Mouse (Mus musculus) hindbrain, embryonic 15.5 days (tissue): ENCODE data around the gene Olfr1132. TPM values are rescaled to one million over a fixed set of nuclear protein-coding genes. Genes with fewer than 3 reads are reported as not detected.
"Not testable (repeated sequence)": the region's sequence is repeated elsewhere in the genome, so short reads cannot be mapped to it uniquely, and the experiment has no call there.

ENCODE experiments used
- ATAC-seq: fragments of 200-750 bp; cut with Nextera tagmentation; 2 replicates; pipeline ENCODE4 v1.8.0; 2017; ENCODE audit warnings: low read depth, moderate number of reproducible peaks, moderate TSS enrichment; ENCODE audit not compliant: low FRiP score
- H3K27ac ChIP-seq: fragments of 300-500 bp; sonication (generic); replicated peaks from 2 replicates; pipeline ENCODE4 v1.5.1; 2015; ENCODE audit warnings: mild to moderate bottlenecking, inconsistent platforms
- H3K27me3 ChIP-seq: fragments of 300-500 bp; sonication (generic); 2 replicates; pipeline ENCODE4 v1.6.1; 2015; ENCODE audit warnings: control low read depth, inconsistent platforms
- H3K36me3 ChIP-seq: fragments of 300-500 bp; sonication (generic); 2 replicates; pipeline ENCODE4 v1.6.1; 2015; ENCODE audit warnings: control low read depth, inconsistent platforms
- H3K4me1 ChIP-seq: fragments of 300-500 bp; sonication (generic); replicated peaks from 2 replicates; pipeline ENCODE4 v1.6.1; 2015; ENCODE audit warnings: control low read depth, inconsistent platforms
- H3K4me2 ChIP-seq: fragments of 300-500 bp; sonication (generic); 2 replicates; pipeline ENCODE4 v1.6.1; 2015; ENCODE audit warnings: moderate library complexity, mild to moderate bottlenecking, inconsistent platforms
- H3K4me3 ChIP-seq: fragments of 300-500 bp; sonication (generic); 2 replicates; pipeline ENCODE4 v1.5.1; 2015; ENCODE audit warnings: mild to moderate bottlenecking, inconsistent platforms
- H3K9ac ChIP-seq: fragments of 300-500 bp; sonication (generic); 2 replicates; pipeline ENCODE4 v1.6.1; 2015; ENCODE audit warnings: inconsistent platforms
- H3K9me3 ChIP-seq: fragments of 300-500 bp; sonication (generic); 2 replicates; pipeline ENCODE4 v1.6.1; 2016; ENCODE audit warnings: control low read depth, inconsistent platforms
- WGBS: fragments of 180-500 bp; shearing (Covaris S2); methylation state at CpG from one replicate; pipeline ENCODE4 v1.1.7; 2015; 5-methylcytosine and 5-hydroxymethylcytosine counted together
- polyA plus RNA-seq: library from polyadenylated mRNA; unstranded; fragments of >200 nt; fragmentation: Nextera tagmentation; extraction: Ambion mirVana; gene quantifications from 2 replicates; pipeline ENCODE4 v1.2.1, GENCODE M21; 2015

Olfr1132 gene
- polyA plus RNA-seq = not detected in 2 replicates

DNA sequence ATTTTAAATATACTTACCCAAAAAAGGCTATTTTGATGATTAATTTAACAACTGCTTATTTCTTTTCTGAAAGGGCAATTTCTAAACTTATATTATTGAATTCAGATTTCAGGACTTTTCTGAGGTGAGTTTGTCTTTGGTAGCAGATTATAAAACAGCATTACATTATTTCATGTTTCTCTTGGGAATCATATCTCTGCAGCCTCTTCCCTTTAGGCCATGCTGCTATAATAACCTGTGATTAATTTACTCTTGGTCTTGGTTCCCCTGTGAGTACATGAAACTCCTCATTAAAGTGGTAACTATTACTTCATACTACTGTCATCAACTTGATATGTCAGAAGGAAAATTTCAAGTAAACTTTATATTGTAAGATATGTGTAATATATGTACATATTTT lies at the start of gene Olfr1132:
TSS of gene Olfr1132 (minus strand) at position 101 of the 400 bp plus-strand sequence.
- H3K4me3 ChIP-seq = no peak within 1 kb of the TSS
- no peak within 1 kb of the TSS for H3K27ac ChIP-seq
- H3K36me3 ChIP-seq = no peaks in the 10 kb centered on the region
- no peaks in the 10 kb centered on the region for H3K4me1 ChIP-seq
- ATAC-seq = no peak
- no peak within 1 kb of the TSS for H3K4me2 ChIP-seq
- no peak within 1 kb of the TSS for H3K9ac ChIP-seq
- H3K27me3 ChIP-seq = no peaks in the 10 kb centered on the region
- no peaks in the 10 kb centered on the region for H3K9me3 ChIP-seq

DNA sequence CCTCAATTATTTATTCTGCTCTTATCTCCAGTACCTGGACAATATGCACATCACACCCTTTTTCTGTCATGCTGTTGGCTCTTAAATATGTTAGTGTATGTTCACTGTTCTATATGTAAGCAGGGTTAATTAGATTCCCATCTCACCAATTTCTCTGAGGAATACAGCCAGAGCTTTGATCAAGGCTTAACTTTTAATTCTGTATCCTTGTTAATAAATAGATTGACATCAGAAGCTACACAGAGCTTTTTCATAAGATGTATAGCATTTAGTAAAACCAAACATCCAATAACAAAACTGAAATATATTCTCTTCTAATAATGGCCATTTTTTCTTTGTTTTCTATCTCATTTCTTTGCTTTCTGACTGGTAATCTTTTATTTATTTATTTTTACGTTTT lies 36.2 kb upstream of the Olfr1132 start, which contains the start of gene Olfr1135:
TSS of gene Olfr1135 (minus strand) at position 101 of the 400 bp plus-strand sequence.
- no peaks in the 10 kb centered on the region for H3K27me3 ChIP-seq
- H3K27ac ChIP-seq = no peak within 1 kb of the TSS
- H3K4me2 ChIP-seq = no peak within 1 kb of the TSS
- ATAC-seq = no peak
- 20% methylated on average over 1 of the region's 1 CpGs for WGBS
- no peaks in the 10 kb centered on the region for H3K9me3 ChIP-seq
- H3K4me3 ChIP-seq = no peak within 1 kb of the TSS
- no peaks in the 10 kb centered on the region for H3K36me3 ChIP-seq
- no peaks in the 10 kb centered on the region for H3K4me1 ChIP-seq
- H3K9ac ChIP-seq = no peak within 1 kb of the TSS

DNA sequence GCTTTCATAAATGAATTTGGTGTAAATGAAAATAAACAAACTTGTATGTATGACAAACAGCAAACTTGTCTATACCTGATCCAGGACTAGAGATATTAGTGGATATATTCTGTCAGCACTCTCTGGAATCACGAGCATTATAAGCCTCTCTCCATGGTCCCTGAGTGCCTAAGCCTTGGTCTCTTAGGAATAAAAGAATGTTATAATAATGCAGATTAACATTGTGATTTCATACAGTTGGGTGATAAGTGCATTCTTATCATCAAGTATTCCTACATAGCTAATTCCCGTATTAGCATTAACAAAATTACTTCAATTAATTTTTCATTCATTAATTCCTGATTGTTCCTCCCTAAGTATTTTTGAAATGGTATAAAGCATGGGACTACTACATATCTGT lies 21.0 kb upstream of the Olfr1132 start, which contains the start of gene Olfr1134:
TSS of gene Olfr1134 (minus strand) at position 101 of the 400 bp plus-strand sequence.
- Histone ChIP-seq H3K9me3 (no peaks in the 10 kb centered on the region), H3K9ac (no peak within 1 kb of the TSS), H3K27me3 (no peaks in the 10 kb centered on the region), H3K4me1 (no peaks in the 10 kb centered on the region), H3K27ac (no peak within 1 kb of the TSS), H3K4me3 (no peak within 1 kb of the TSS), H3K36me3 (no peaks in the 10 kb centered on the region), H3K4me2 (no peak within 1 kb of the TSS)
- 81% methylated on average over 2 of the region's 2 CpGs for WGBS
- no peak for ATAC-seq

DNA sequence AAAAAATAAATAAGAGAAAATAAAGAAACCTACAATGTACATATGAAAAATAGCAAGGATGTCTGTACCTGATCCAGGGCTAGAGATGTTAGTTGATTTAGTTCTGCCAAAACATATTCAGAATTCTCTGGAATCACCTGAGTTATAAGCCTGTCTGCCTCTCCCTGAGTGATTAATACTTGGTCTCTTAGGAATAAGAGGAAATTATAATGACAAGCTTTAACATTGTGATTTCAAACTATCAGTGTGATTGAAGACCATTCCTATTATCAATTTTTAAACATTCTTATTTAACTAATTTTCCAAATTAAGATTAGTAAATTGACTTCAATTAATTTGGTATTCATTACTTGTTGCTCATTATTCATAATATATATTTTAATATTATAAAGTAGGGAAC lies 9.9 kb upstream of the Olfr1132 start, which contains the start of gene Olfr1133:
TSS of gene Olfr1133 (minus strand) at position 101 of the 400 bp plus-strand sequence.
- no peaks in the 10 kb centered on the region for H3K4me1 ChIP-seq
- H3K9me3 ChIP-seq = no peaks in the 10 kb centered on the region
- no peak within 1 kb of the TSS for H3K4me2 ChIP-seq
- no peak within 1 kb of the TSS for H3K9ac ChIP-seq
- H3K27me3 ChIP-seq = no peaks in the 10 kb centered on the region
- ATAC-seq = no peak
- H3K4me3 ChIP-seq = no peak within 1 kb of the TSS
- H3K36me3 ChIP-seq = no peaks in the 10 kb centered on the region
- H3K27ac ChIP-seq = no peak within 1 kb of the TSS

DNA sequence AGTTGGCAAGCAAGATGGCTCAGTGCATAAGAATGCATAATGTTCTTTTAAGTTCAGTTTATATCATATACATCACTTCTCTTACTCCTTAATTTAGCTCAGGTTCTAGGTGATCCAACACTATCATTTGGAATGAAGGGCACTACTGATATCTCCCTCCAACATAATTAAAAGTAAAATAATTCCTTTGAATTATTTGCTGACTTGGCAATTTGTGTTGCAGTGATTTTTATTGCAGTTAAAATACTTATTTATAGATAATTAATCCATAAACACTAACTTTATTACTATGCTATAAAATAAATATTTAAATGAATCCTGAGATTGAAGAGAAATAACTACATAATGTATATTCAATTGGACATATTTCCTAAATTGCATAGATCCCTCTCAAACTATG lies 5.1 kb upstream of the Olfr1132 start:
- no peak for ATAC-seq
- Histone ChIP-seq H3K9ac (no peak overlapping the region), H3K27ac (no peak overlapping the region), H3K4me3 (no peak overlapping the region), H3K27me3 (no peaks in the 10 kb centered on the region), H3K36me3 (no peaks in the 10 kb centered on the region), H3K9me3 (no peaks in the 10 kb centered on the region), H3K4me2 (no peak overlapping the region), H3K4me1 (no peaks in the 10 kb centered on the region)

DNA sequence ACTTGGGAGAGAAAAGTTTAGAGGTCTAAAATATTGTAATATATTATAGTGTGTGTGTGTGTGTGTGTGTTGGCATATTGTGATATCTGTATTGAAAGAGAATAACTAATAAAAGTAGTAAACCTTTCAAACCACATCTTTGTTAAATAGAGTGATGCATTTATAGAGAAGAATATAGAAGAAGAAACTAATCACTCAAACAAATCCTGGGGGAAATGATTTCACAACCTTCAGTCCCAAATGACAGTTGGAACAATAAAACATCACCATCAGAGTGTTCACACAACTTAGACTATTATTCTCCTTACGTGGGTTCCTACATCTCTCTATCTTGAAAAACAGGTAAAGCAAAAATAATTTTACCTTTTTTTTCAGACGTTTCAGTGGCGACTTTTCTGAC lies 10.5 kb downstream of the Olfr1132 start, which contains the start of gene Olfr1131:
TSS of gene Olfr1131 (plus strand) at position 301 of the 400 bp plus-strand sequence.
- WGBS = 67% methylated on average over 3 of the region's 3 CpGs
- ATAC-seq = no peak
- Histone ChIP-seq H3K36me3 (no peaks in the 10 kb centered on the region), H3K9me3 (no peaks in the 10 kb centered on the region), H3K4me3 (no peak within 1 kb of the TSS), H3K27me3 (no peaks in the 10 kb centered on the region), H3K4me2 (no peak within 1 kb of the TSS), H3K9ac (no peak within 1 kb of the TSS), H3K27ac (no peak within 1 kb of the TSS), H3K4me1 (no peaks in the 10 kb centered on the region)

DNA sequence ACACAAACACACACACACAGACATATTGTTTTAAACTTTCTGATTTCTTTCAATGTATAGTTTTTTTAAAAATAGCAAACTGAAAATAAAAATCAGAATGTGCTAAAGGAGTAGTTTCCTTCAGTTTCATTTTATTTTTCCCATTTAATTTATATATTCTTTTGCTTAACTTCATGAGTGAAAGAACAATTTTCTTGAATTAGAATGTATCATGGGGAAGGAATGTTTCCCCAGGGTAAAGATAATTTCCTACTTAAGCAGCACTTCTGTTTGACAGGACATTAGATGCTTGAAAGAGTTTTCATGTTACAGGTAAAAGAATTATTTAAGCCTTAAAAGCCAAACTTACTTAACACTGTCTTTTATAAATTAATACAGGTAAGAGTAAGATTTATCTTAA lies 31.4 kb downstream of the Olfr1132 start, which contains the start of gene Olfr1130:
TSS of gene Olfr1130 (plus strand) at position 301 of the 400 bp plus-strand sequence.
- H3K4me3 ChIP-seq, H3K9ac ChIP-seq, H3K36me3 ChIP-seq, H3K4me2 ChIP-seq, H3K4me1 ChIP-seq, H3K27me3 ChIP-seq, ATAC-seq, H3K27ac ChIP-seq, H3K9me3 ChIP-seq: not testable (repeated sequence)

Other genes starting within 250 kb of the Olfr1132 start
- gene Olfr1123, start 220.9 kb downstream of the Olfr1132 start, polyA plus RNA-seq = not detected in 2 replicates
- gene Olfr1124, start 207.3 kb downstream of the Olfr1132 start, polyA plus RNA-seq = 0.07 and 0.10 TPM in 2 replicates
- gene Olfr1126, start 183.6 kb downstream of the Olfr1132 start, polyA plus RNA-seq = not detected in 2 replicates
- not detected in 2 replicates for gene Pramel7, start 140.4 kb downstream of the Olfr1132 start, polyA plus RNA-seq
- gene Pramel6, start 131.0 kb downstream of the Olfr1132 start, polyA plus RNA-seq = not detected in 2 replicates
- gene Olfr153, start 105.7 kb downstream of the Olfr1132 start, polyA plus RNA-seq = not detected in 2 replicates
- gene Olfr1128, start 92.0 kb downstream of the Olfr1132 start, polyA plus RNA-seq = not detected in 2 replicates
- not detected in 2 replicates for gene Olfr1129, start 63.6 kb downstream of the Olfr1132 start, polyA plus RNA-seq
- gene Olfr1130, start 31.3 kb downstream of the Olfr1132 start, polyA plus RNA-seq = not detected in 2 replicates
- gene Olfr1131, start 10.4 kb downstream of the Olfr1132 start, polyA plus RNA-seq = not detected in 2 replicates
- gene Olfr1133, start 9.8 kb upstream of the Olfr1132 start, polyA plus RNA-seq = not detected in 2 replicates
- gene Olfr1134, start 20.9 kb upstream of the Olfr1132 start, polyA plus RNA-seq = not detected in 2 replicates
- gene Olfr1135, start 36.1 kb upstream of the Olfr1132 start, polyA plus RNA-seq = not detected in 2 replicates
- not detected in 2 replicates for gene Olfr1136, start 56.4 kb upstream of the Olfr1132 start, polyA plus RNA-seq
- not detected in 2 replicates for gene Olfr1137, start 75.6 kb upstream of the Olfr1132 start, polyA plus RNA-seq
- gene Olfr1138, start 102.4 kb upstream of the Olfr1132 start, polyA plus RNA-seq = not detected in 2 replicates
- gene Olfr1140, start 106.2 kb upstream of the Olfr1132 start, polyA plus RNA-seq = not detected in 2 replicates
- not detected in 2 replicates for gene Olfr1141, start 116.5 kb upstream of the Olfr1132 start, polyA plus RNA-seq
- gene Olfr152, start 141.9 kb upstream of the Olfr1132 start, polyA plus RNA-seq = not detected in 2 replicates
- gene Olfr1143, start 163.1 kb upstream of the Olfr1132 start, polyA plus RNA-seq = not detected in 2 replicates
- not detected in 2 replicates for gene Olfr1145, start 172.3 kb upstream of the Olfr1132 start, polyA plus RNA-seq
- gene Olfr1148, start 193.0 kb upstream of the Olfr1132 start, polyA plus RNA-seq = not detected in 2 replicates
- gene Olfr1150-ps1, start 206.5 kb upstream of the Olfr1132 start, polyA plus RNA-seq = not detected in 2 replicates
- not detected in 2 replicates for gene Olfr1151, start 218.3 kb upstream of the Olfr1132 start, polyA plus RNA-seq
- not detected in 2 replicates for gene Olfr1152, start 229.0 kb upstream of the Olfr1132 start, polyA plus RNA-seq